Mouse (Mus musculus) neural tube, embryonic 13.5 days (tissue): ENCODE data around the gene Slc9a3r2. TPM values are rescaled to one million over a fixed set of nuclear protein-coding genes. Genes with fewer than 3 reads are reported as not detected.

Experiments
- ATAC-seq: fragments of 200-750 bp; cut with Nextera tagmentation; 2 replicates; pipeline ENCODE4 v1.8.0; 2017; ENCODE audit warnings: low read depth, mild to moderate bottlenecking, moderate TSS enrichment, moderate library complexity
- H3K27ac ChIP-seq: fragments of 300-500 bp; sonication (generic); replicated peaks from 2 replicates; pipeline ENCODE4 v1.5.1; 2015; ENCODE audit warnings: moderate library complexity, mild to moderate bottlenecking, inconsistent platforms
- H3K27me3 ChIP-seq: fragments of 300-500 bp; sonication (generic); 2 replicates; pipeline ENCODE4 v1.6.1; 2015; ENCODE audit warnings: mild to moderate bottlenecking, inconsistent platforms
- H3K36me3 ChIP-seq: fragments of 300-500 bp; sonication (generic); 2 replicates; pipeline ENCODE4 v1.6.1; 2015; ENCODE audit warnings: mild to moderate bottlenecking, inconsistent platforms
- H3K4me1 ChIP-seq: fragments of 300-500 bp; sonication (generic); replicated peaks from 2 replicates; pipeline ENCODE4 v1.6.1; 2015; ENCODE audit warnings: inconsistent platforms
- H3K4me2 ChIP-seq: fragments of 300-500 bp; sonication (generic); 2 replicates; pipeline ENCODE4 v1.6.1; 2015; ENCODE audit warnings: inconsistent platforms, mild to moderate bottlenecking, moderate library complexity
- H3K4me3 ChIP-seq: fragments of 300-500 bp; sonication (generic); 2 replicates; pipeline ENCODE4 v1.5.1; 2015; ENCODE audit warnings: mild to moderate bottlenecking, inconsistent platforms
- H3K9ac ChIP-seq: fragments of 300-500 bp; sonication (generic); 2 replicates; pipeline ENCODE4 v1.6.1; 2015; ENCODE audit warnings: moderate library complexity, mild to moderate bottlenecking, inconsistent platforms
- H3K9me3 ChIP-seq: fragments of 300-500 bp; sonication (generic); 2 replicates; pipeline ENCODE4 v1.6.1; 2016; ENCODE audit warnings: inconsistent platforms
- WGBS: fragments of 180-500 bp; shearing (Covaris S2); methylation state at CpG from one replicate; pipeline ENCODE4 v1.1.7; 2015; 5-methylcytosine and 5-hydroxymethylcytosine counted together
- polyA plus RNA-seq: library from polyadenylated mRNA; unstranded; fragments of >200 nt; fragmentation: Nextera tagmentation; extraction: Ambion mirVana; gene quantifications from 2 replicates; pipeline ENCODE4 v1.2.1, GENCODE M21; 2015

The Slc9a3r2 gene
- polyA plus RNA-seq, 1 experiment from 2014 or later: 42.6 TPM

DNA sequence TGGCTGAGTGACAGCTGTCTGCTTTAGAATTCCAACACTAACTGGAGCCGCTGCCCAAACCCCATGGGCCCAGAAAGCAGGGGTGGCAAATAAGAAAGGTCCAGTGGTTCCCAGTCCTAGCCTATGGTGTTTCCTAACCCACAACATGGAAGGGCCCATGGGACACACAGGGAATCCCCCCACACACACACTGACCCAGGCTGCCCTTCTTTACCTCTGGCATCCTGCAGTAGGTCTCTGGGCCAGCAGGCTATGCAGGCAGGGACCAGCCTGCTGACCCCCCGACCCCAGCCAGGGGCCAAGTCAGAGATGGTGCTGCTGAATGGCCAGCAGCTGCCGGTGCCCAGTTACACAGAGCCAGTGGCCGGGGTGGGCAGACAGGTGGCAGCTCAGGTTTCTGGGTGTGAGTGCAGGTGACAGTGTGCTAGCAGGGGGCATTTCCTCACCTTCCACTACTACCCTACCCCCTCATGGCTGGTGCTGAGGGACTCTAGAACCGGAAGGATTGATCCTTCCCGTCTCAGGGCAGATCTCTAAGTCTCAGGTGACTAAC, 7.3 kb downstream of the Slc9a3r2 start:
- Histone ChIP-seq H3K4me3 (no peak overlapping the region), H3K36me3 (peaks cover 17% of the 10 kb centered on the region), H3K9ac (no peak overlapping the region), H3K4me1 (peaks cover 32% of the 10 kb centered on the region), H3K9me3 (no peaks in the 10 kb centered on the region), H3K27me3 (no peaks in the 10 kb centered on the region), H3K27ac (no peak overlapping the region), H3K4me2 (no peak overlapping the region)
- no peak for ATAC-seq
- WGBS: 73% methylated on average over 6 of the region's 6 CpGs

DNA sequence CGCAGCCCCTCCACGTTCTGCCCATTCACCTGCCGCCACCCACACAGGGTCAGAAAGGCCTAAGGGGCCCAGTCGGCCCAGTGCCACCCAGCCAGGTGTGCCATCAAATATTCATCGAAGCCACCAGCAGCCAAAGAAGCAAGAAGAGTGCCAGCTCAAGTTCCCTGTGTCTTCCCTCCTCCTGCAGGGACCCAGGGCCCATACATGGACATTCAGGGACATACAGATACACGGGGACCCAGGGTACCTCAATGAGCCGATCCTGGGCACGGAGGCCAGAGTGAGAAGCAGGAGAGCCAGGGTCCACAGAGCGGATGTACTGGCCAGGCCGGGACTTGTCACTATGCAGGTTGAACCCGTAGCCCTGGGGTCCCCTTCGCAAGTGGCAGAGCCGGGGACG, 8.2 kb downstream of the Slc9a3r2 start:
- Histone ChIP-seq H3K4me3 (no peak overlapping the region), H3K9ac (no peak overlapping the region), H3K27me3 (no peaks in the 10 kb centered on the region), H3K27ac (no peak overlapping the region), H3K4me1 (peaks cover 32% of the 10 kb centered on the region), H3K9me3 (no peaks in the 10 kb centered on the region), H3K4me2 (no peak overlapping the region), H3K36me3 (peaks cover 17% of the 10 kb centered on the region)
- no peak for ATAC-seq
- WGBS: 92% methylated on average over 14 of the region's 14 CpGs

DNA sequence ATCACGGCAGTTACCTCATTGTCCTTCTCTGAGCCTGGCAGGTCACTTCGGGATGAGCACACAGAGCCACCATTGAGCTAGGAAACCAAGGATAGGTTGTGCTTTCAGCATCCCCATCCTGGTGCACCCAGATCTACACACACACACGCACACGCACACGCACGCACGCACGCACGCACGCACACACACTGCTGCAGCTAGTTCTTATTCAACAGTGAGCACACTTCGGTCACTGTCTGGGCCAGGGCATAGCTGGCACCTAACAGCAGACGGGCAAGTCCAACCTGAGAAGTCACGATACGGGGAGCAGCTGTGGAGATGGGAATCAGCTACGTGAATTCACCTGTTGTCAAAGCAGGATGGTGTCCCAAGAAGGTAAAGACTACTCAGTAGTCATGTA, 9.5 kb downstream of the Slc9a3r2 start:
- Histone ChIP-seq H3K4me1 (peaks cover 32% of the 10 kb centered on the region), H3K27ac (no peak overlapping the region), H3K4me3 (no peak overlapping the region), H3K4me2 (no peak overlapping the region), H3K9ac (no peak overlapping the region), H3K27me3 (no peaks in the 10 kb centered on the region), H3K9me3 (no peaks in the 10 kb centered on the region), H3K36me3 (peaks cover 17% of the 10 kb centered on the region)
- 96% methylated on average over 15 of the region's 15 CpGs for WGBS
- no peak for ATAC-seq

DNA sequence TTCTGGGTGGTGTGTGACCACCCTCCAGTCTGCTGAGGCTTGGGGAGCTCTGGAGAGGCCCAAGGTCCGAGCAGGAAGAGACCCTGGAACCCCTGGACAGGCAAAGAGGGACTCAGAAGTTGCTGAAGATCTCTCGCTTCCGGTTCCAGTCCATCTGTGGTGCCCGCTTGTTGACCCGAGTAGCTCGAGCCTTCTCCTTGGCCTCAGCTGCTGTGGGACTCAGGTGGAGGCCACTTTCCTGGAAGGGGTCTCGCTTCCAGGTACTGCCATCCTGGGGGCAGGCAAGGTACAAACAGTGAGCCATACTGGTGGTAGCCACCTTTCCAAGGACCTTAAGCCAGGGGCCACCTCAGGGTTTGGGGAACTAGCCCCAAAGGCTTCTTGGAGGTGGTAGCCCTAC, 10.0 kb downstream of the Slc9a3r2 start:
- H3K9me3 ChIP-seq: no peaks in the 10 kb centered on the region
- H3K36me3 ChIP-seq: peaks cover 17% of the 10 kb centered on the region
- no peak overlapping the region for H3K4me2 ChIP-seq
- ATAC-seq: no peak
- H3K9ac ChIP-seq: no peak overlapping the region
- no peak overlapping the region for H3K4me3 ChIP-seq
- 88% methylated on average over 7 of the region's 7 CpGs for WGBS
- peak overlapping the region; percentile 67; the same call in 1 of the 2 replicates for H3K27ac ChIP-seq
- no peaks in the 10 kb centered on the region for H3K27me3 ChIP-seq
- H3K4me1 ChIP-seq: peaks cover 31% of the 10 kb centered on the region

DNA sequence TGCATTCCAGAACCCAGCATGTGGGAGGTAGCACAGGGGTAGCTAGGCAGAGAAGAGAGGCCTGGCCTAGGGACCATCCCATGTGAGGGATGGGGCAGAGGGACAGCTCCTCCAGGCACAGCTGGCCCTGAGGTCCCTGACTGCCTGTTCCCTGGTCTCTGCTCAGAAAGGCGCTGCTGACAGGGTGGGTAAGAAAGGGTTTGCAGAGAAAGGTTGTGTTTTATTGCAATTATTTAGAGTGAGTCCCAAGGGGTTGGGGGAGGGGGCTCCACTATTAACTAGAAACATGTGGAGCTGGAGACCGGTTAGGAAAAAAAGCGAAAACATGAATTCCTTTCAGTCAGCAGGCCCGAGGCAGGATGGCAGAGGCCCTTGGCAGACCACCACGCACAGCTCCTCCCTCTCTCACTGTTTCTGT, 10.5 kb downstream of the Slc9a3r2 start:
- no peak overlapping the region for H3K4me2 ChIP-seq
- H3K27ac ChIP-seq: peak overlapping the region; percentile 67
- ATAC-seq: no peak

DNA sequence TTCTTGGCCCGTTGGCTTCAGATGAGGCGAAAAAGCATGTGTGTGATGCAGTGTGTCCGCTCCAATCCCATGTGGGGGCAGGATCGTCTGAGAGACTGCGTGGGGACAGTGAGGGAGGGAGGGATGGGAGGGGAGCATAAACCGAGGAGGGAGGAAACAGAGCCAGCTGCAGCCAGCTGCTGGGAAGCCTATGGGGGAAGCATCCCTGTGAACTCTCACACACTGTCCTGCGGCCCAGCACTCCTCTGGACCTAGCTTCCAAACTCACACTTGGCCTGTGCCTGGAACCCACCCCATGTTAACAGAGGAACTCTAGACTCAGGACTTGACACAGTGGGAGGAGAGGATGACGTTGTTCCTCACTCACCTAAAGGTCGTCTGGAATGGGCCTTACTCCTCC, 11.3 kb downstream of the Slc9a3r2 start:
- peak overlapping the region; percentile 67; the same call in 1 of the 2 replicates for H3K27ac ChIP-seq
- H3K27me3 ChIP-seq: no peaks in the 10 kb centered on the region
- H3K4me2 ChIP-seq: no peak overlapping the region
- peak overlapping the region; percentile 50; the same call in 1 of the 2 replicates for H3K9ac ChIP-seq
- no peak overlapping the region for H3K4me3 ChIP-seq
- no peak for ATAC-seq
- no peaks in the 10 kb centered on the region for H3K9me3 ChIP-seq
- WGBS: 72% methylated on average over 9 of the region's 9 CpGs
- peaks cover 17% of the 10 kb centered on the region for H3K36me3 ChIP-seq
- H3K4me1 ChIP-seq: peaks cover 19% of the 10 kb centered on the region

More for the DNA sequence above, 10.5 kb downstream of the Slc9a3r2 start:
- Histone ChIP-seq H3K9me3 (no peaks in the 10 kb centered on the region), H3K9ac (peak overlapping the region; percentile 50; the same call in 1 of the 2 replicates), H3K4me3 (no peak overlapping the region), H3K27me3 (no peaks in the 10 kb centered on the region), H3K4me1 (peaks cover 25% of the 10 kb centered on the region), H3K36me3 (peaks cover 17% of the 10 kb centered on the region)
- WGBS: 55% methylated on average over 5 of the region's 5 CpGs

DNA sequence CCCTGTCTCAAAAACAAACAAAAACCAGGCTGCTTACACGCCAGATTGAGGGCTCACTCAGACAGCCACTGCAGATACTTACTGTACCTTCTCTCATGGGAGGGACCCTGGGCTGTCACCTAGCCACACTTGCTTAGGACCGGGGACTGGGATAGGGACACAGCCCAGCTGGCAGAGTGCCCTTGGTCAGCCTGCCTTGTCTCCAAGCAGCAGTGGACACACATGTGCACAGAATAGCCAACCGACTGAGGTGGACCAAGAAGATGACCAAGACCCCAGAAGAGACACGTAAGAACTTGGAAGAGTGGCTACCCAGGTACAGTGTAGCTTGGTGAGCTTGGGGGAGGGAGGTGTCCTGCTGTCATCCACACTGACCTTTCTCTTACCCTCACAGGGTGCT, 11.9 kb downstream of the Slc9a3r2 start:
- no peak overlapping the region for H3K4me2 ChIP-seq
- H3K27ac ChIP-seq: no peak overlapping the region
- H3K27me3 ChIP-seq: no peaks in the 10 kb centered on the region
- H3K4me1 ChIP-seq: peaks cover 23% of the 10 kb centered on the region
- no peak overlapping the region for H3K4me3 ChIP-seq
- no peak overlapping the region for H3K9ac ChIP-seq
- no peak for ATAC-seq
- H3K36me3 ChIP-seq: peaks cover 17% of the 10 kb centered on the region
- 95% methylated on average over 4 of the region's 4 CpGs for WGBS
- no peaks in the 10 kb centered on the region for H3K9me3 ChIP-seq

DNA sequence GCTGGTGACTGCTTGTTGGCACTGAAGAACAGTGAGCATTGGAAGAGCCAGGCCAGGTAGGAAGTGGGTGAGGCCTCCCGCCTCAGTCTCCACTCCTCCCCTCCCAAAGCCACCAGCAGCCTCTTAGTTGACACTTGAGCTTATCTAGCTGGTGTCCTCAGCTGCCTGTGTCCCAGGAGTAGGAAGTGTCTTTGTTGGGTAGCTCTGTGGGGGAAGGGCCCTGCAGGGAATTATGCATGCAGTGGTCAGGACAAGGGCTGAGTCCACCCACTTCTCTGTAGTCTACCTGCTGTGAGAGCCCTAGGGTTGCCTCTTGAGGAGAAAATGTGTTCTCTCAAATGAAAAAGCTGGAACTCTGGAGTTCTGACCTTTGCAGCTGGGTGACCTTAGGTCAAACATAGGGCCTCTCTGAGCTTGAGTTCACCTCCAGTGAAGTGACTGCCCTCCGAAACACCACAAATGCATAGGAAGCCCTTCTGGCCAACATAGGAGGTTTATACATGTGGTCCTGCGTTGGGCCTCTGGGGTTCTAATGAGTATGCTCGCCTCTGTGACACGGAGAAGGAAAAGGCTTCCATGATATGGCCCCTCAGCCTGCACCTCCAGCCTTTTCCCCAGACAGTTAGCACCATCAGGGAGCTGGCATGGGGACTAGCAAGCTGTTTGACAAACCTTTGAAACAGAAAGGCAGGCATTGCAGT, 13.2 kb downstream of the Slc9a3r2 start:
- no peak overlapping the region for H3K4me2 ChIP-seq
- H3K27me3 ChIP-seq: no peaks in the 10 kb centered on the region
- ATAC-seq: no peak
- H3K9me3 ChIP-seq: no peaks in the 10 kb centered on the region
- 80% methylated on average over 5 of the region's 5 CpGs for WGBS
- peaks cover 31% of the 10 kb centered on the region for H3K4me1 ChIP-seq
- H3K27ac ChIP-seq: no peak overlapping the region
- H3K36me3 ChIP-seq: peaks cover 17% of the 10 kb centered on the region
- H3K9ac ChIP-seq: no peak overlapping the region
- no peak overlapping the region for H3K4me3 ChIP-seq

DNA sequence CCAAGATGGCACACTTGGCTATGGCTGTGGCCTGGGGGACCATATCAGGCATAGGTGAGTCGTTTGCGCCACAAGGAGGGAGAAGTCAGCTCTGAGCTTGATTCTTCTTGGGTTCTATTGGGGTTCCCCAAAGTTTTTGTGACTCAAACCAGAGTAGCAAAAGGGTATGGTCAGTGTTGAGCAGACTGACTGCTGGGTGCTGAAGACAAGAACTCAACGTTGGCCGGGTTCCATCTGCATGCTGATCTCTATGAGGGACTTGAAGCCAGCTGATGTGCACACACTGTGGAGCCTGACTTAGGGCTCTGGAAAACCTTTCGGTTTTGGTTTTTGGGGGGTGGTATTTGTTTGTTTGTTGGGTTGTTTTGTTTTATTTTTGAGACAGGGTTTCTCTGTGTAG, 14.4 kb downstream of the Slc9a3r2 start:
- H3K36me3 ChIP-seq: peaks cover 17% of the 10 kb centered on the region
- ATAC-seq: no peak
- no peaks in the 10 kb centered on the region for H3K27me3 ChIP-seq
- no peak overlapping the region for H3K9ac ChIP-seq
- WGBS: 96% methylated on average over 5 of the region's 5 CpGs
- no peak overlapping the region for H3K27ac ChIP-seq
- H3K4me1 ChIP-seq: peaks cover 37% of the 10 kb centered on the region
- H3K9me3 ChIP-seq: no peaks in the 10 kb centered on the region
- no peak overlapping the region for H3K4me3 ChIP-seq
- no peak overlapping the region for H3K4me2 ChIP-seq

DNA sequence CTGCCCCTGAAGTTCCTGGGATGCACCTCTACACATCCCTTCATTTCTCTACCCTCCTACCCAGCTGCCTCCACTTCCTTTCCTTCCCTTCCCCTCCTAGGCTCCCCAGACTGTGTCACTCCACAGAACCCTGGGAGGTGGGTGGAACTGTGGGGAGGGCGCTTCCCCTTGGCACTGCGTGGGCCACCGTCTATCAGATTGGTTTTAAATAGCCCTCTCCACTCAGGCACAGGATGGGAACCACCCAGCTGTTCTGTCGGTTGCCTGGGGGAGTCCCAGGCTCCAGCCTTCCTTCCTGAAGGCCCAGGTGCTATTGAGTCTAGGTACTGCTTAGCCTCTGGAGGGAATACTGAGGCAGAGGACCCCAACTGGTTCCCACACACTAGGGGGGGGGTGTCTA, 15.1 kb downstream of the Slc9a3r2 start:
- H3K4me3 ChIP-seq: no peak overlapping the region
- H3K9me3 ChIP-seq: no peaks in the 10 kb centered on the region
- ATAC-seq: no peak
- H3K4me1 ChIP-seq: peaks cover 31% of the 10 kb centered on the region
- H3K36me3 ChIP-seq: peaks cover 17% of the 10 kb centered on the region
- no peak overlapping the region for H3K27ac ChIP-seq
- H3K4me2 ChIP-seq: no peak overlapping the region
- H3K9ac ChIP-seq: no peak overlapping the region
- no peaks in the 10 kb centered on the region for H3K27me3 ChIP-seq
- 90% methylated on average over 4 of the region's 4 CpGs for WGBS

DNA sequence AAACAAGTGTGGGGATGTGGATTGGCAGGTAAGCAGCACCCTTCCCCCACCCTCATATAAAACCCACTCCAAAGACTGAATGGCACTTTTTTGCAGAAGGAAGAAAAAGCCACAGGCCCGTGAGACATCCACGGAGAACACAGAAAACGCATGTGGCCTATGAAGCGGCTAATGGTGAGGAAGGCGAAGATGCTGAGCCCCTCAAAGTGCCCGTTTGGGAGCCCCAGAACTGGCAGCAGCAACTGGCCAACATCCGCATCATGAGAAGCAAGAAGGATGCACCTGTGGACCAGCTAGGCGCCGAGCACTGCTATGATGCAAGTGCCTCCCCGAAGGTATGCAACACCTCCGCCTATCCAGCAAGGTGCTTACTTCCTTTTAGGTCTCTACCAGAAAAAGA, 16.3 kb downstream of the Slc9a3r2 start:
- no peaks in the 10 kb centered on the region for H3K9me3 ChIP-seq
- ATAC-seq: no peak
- H3K4me3 ChIP-seq: no peak overlapping the region
- H3K9ac ChIP-seq: no peak overlapping the region
- H3K27ac ChIP-seq: peak overlapping the region; percentile 82; the same call in 1 of the 2 replicates
- WGBS: 92% methylated on average over 11 of the region's 11 CpGs
- no peaks in the 10 kb centered on the region for H3K27me3 ChIP-seq
- H3K36me3 ChIP-seq: peaks cover 27% of the 10 kb centered on the region
- peaks cover 21% of the 10 kb centered on the region for H3K4me1 ChIP-seq
- H3K4me2 ChIP-seq: no peak overlapping the region

DNA sequence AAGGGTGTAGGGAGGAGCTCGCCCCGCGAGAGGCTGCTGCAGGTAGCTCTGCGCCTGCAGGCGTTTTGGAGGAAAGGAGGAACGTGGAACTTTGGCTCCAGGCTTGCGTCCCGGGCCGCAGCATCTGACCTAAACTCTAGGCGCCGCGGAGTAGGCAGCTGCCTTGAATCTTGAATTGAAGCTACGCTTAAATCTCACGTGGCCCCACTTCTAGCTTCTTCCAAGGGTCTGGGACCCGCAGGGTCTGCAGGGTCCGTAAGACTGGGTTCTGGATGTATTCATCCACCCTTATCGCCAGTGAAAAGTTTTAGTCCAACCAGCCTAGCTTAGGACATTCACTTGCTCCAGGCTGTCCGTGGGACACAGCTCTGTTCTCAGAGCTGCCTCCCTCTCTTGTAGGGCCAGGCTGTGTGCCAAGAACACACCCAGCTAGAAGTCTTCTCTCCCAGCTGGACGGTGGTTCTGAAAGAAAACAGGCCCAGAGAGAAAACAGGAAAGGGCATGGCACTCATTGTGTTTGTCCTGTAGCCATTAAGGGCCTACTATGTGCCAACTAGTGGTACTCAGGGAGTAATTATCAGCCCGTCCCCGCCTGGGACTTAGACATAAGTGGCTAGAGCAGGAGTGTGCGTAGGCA, 17.2 kb downstream of the Slc9a3r2 start:
- Histone ChIP-seq H3K4me2 (peak overlapping the region; percentile 86), H3K36me3 (peaks cover 32% of the 10 kb centered on the region), H3K9me3 (no peaks in the 10 kb centered on the region), H3K9ac (peak overlapping the region; percentile 80), H3K4me3 (peak overlapping the region; percentile 65), H3K27me3 (no peaks in the 10 kb centered on the region), H3K27ac (peak overlapping the region; percentile 82), H3K4me1 (peaks cover 21% of the 10 kb centered on the region)
- WGBS: 11% methylated on average over 22 of the region's 22 CpGs
- peak; percentile 29 for ATAC-seq
